Mouse (Mus musculus): ENCODE results near the gene Tanc1.

- TF ChIP-seq CTCF (IDR thresholded peaks at IDR 0.05; ENCODE audit: low read depth) (no peak), EP300 (IDR thresholded peaks at IDR 0.05; ENCODE audit: low read depth) (no peak)
These were observed 46.9 kb upstream of the Tanc1 start for GRCm38 (mm10) chr2:59564947-59565346.
